8 mouse cellular contexts compared by ENCODE assay signal in genomic region chr9:51076300-51076978, GRCm38 (mm10). TPM values are rescaled to one million over a fixed set of nuclear protein-coding genes. Genes with fewer than 3 reads are reported as not detected.
A peak's percentile ranks its signal among the peaks of the same experiment; 100 is the strongest.
DNase-seq lines count a peak whose midpoint lies in the region; ATAC-seq and TF ChIP-seq lines count a peak whose summit lies in the region.
"Had no signal": no experiment of that assay in that cellular context is flagged by ENCODE, and none has a peak within 500 bp of the region (broad histone marks: within the 10 kb centered on the region; RNA-seq: fewer than 3 reads in every experiment).

No protein-coding gene starts in this region.

- TF ChIP-seq CTCF in E14TG2a.4 (conservative IDR thresholded peaks at IDR 0.05; ENCODE audit: low read length) = no peak

- H3K27me3 ChIP-seq in E14TG2a.4 (ENCODE audit: insufficient read depth, low read length) = peaks cover 48% of the 10 kb centered on the region
- no peaks in the 10 kb centered on the region for H3K27me3 ChIP-seq in embryonic facial prominence, embryonic 13.5 days
- no peaks in the 10 kb centered on the region for H3K27me3 ChIP-seq in liver, embryonic 11.5 days (replicated peaks; ENCODE audit: control insufficient read depth, insufficient read depth, low read length)

- peaks cover 22% of the 10 kb centered on the region for H3K4me1 ChIP-seq in E14TG2a.4 (replicated peaks; ENCODE audit: low read depth, low read length)
- H3K4me1 ChIP-seq in embryonic facial prominence, embryonic 13.5 days = peaks cover 22% of the 10 kb centered on the region
- peaks cover 15% of the 10 kb centered on the region for H3K4me1 ChIP-seq in liver, embryonic 11.5 days (replicated peaks; ENCODE audit: control insufficient read depth, insufficient read depth, low read length)

- WGBS in embryonic facial prominence, embryonic 13.5 days = under 1% methylated on average over 17 of the region's 17 CpGs
- 1% methylated on average over 17 of the region's 17 CpGs for WGBS in liver, embryonic 11.5 days

- H3K4me2 ChIP-seq in embryonic facial prominence, embryonic 13.5 days = peak overlapping the region; percentile 84
- H3K4me2 ChIP-seq in liver, embryonic 11.5 days = peak overlapping the region; percentile 86

- H3K9me3 ChIP-seq in E14TG2a.4 (ENCODE audit: low read length) = no peaks in the 10 kb centered on the region
- no peaks in the 10 kb centered on the region for H3K9me3 ChIP-seq in embryonic facial prominence, embryonic 13.5 days
- no peaks in the 10 kb centered on the region for H3K9me3 ChIP-seq in liver, embryonic 11.5 days (ENCODE audit: control insufficient read depth, low read length)

- no peaks in the 10 kb centered on the region for H3K36me3 ChIP-seq in E14TG2a.4 (ENCODE audit: insufficient read depth, low read length)
- H3K36me3 ChIP-seq in embryonic facial prominence, embryonic 13.5 days = no peaks in the 10 kb centered on the region
- H3K36me3 ChIP-seq in liver, embryonic 11.5 days (ENCODE audit: control insufficient read depth, insufficient read depth, low read length) = no peaks in the 10 kb centered on the region

- peak overlapping the region; percentile 76 for H3K9ac ChIP-seq in embryonic facial prominence, embryonic 13.5 days
- H3K9ac ChIP-seq in liver, embryonic 11.5 days (ENCODE audit: low read depth, low read length) = peak overlapping the region; percentile 13

- peak overlapping the region; percentile 81 for H3K4me3 ChIP-seq in E14TG2a.4 (replicated peaks; ENCODE audit: low read length)
- peak overlapping the region; percentile 53 for H3K4me3 ChIP-seq in embryonic facial prominence, embryonic 13.5 days
- H3K4me3 ChIP-seq in liver, embryonic 11.5 days (ENCODE audit: low read depth, low read length) = peak overlapping the region; percentile 59

- peak; percentile 43 for DNase-seq in R1 (ENCODE audit: low read depth, low spot score)
- peak; percentile 13 for DNase-seq in heart, postnatal 4 days
- peak; percentile 50 for DNase-seq in liver, embryonic 11.5 days (ENCODE audit: low spot score)
- DNase-seq in Muller cell, postnatal 12 days (ENCODE audit: inconsistent ontology term) = no peak

- ATAC-seq in embryonic facial prominence, embryonic 13.5 days (ENCODE audit: insufficient number of reproducible peaks, insufficient read depth, low FRiP score, low TSS enrichment, low read depth) = no peak
- no peak for ATAC-seq in liver, embryonic 11.5 days (replicated peaks; ENCODE audit: low FRiP score)
- 0 out of 2 replicates have a peak, but pooled peaks have one; percentile 15 for ATAC-seq in monocyte, adult 5-6 weeks (replicated peaks; ENCODE audit: insufficient number of reproducible peaks, low FRiP score, low TSS enrichment, poor library complexity, severe bottlenecking)

- peak overlapping the region; percentile 55; the same call in 1 of the 2 replicates for H3K27ac ChIP-seq in embryonic facial prominence, embryonic 13.5 days
- no peak overlapping the region for H3K27ac ChIP-seq in liver, embryonic 11.5 days (ENCODE audit: low read depth, low read length)

RNA-seq across cellular contexts. Expression of gene Layn, which starts 0.5 kb away (rescaled TPM):
- polyA plus RNA-seq in embryonic facial prominence, embryonic 13.5 days (2015; fragmentation: Nextera tagmentation; extraction: Ambion mirVana) = 4.5 and 5.4 TPM in 2 replicates
- 1 to 10 TPM; 7.6 to 9.1 TPM for total RNA-seq in heart, postnatal 4 days (2021)
- polyA plus RNA-seq in liver, embryonic 11.5 days (2014; fragmentation: Nextera tagmentation; extraction: Ambion mirVana) = 1.7 and 2.8 TPM in 2 replicates
- 0.43 to 6.0 TPM in 2 of 3 replicates, not detected in the other for total RNA-seq in monocyte, adult 5-6 weeks (2017)

RNA-seq across cellular contexts. Expression of gene Btg4, which starts 15.7 kb away (rescaled TPM):
- not detected in 2 replicates for polyA plus RNA-seq in embryonic facial prominence, embryonic 13.5 days (2015; fragmentation: Nextera tagmentation; extraction: Ambion mirVana)
- not detected for total RNA-seq in heart, postnatal 4 days (2021)
- not detected in 2 replicates for polyA plus RNA-seq in liver, embryonic 11.5 days (2014; fragmentation: Nextera tagmentation; extraction: Ambion mirVana)
- total RNA-seq in monocyte, adult 5-6 weeks (2017) = 0.78 TPM in 1 of 3 replicates, not detected in the others
- total RNA-seq: hematopoietic stem cell, adult 5-6 weeks had no signal

RNA-seq across cellular contexts. Expression of gene 4833427G06Rik, which starts 25.4 kb away (rescaled TPM):
- polyA plus RNA-seq in embryonic facial prominence, embryonic 13.5 days (2015; fragmentation: Nextera tagmentation; extraction: Ambion mirVana) = not detected in 2 replicates
- total RNA-seq in heart, postnatal 4 days (2021) = not detected
- not detected in 2 replicates for polyA plus RNA-seq in liver, embryonic 11.5 days (2014; fragmentation: Nextera tagmentation; extraction: Ambion mirVana)
- total RNA-seq in monocyte, adult 5-6 weeks (2017) = not detected in 3 replicates
- total RNA-seq: hematopoietic stem cell, adult 5-6 weeks had no signal
